Mouse (Mus musculus): Measurements from ENCODE around the gene Nemp1. TPM values are rescaled to one million over a fixed set of nuclear protein-coding genes. Genes with fewer than 3 reads are reported as not detected.
A peak's percentile ranks its signal among the peaks of the same experiment; 100 is the strongest.

Nemp1 gene
- polyA plus RNA-seq, 2 experiments, result 9.0 to 12.3 TPM

GRCm38 (mm10) chr10:127736266-127736665, 69.6 kb downstream of the Nemp1 start:
- Histone ChIP-seq H3K27me3 (ENCODE audit: control insufficient read depth, insufficient read depth, low read length) (no peaks in the 10 kb centered on the region), H3K36me3 (ENCODE audit: control insufficient read depth, insufficient read depth, low read length) (no peaks in the 10 kb centered on the region), H3K27ac (replicated peaks; ENCODE audit: low read depth, low read length) (no peak overlapping the region), H3K9me3 (ENCODE audit: control insufficient read depth, low read length) (no peaks in the 10 kb centered on the region), H3K4me2 (replicated peaks; ENCODE audit: low read depth, low read length, severe bottlenecking) (no peak overlapping the region), H3K4me3 (replicated peaks; ENCODE audit: low read length) (no peak overlapping the region), H3K4me1 (ENCODE audit: control insufficient read depth, insufficient read depth, low read length) (peaks cover 10% of the 10 kb centered on the region), H3K9ac (ENCODE audit: low read depth, low read length, severe bottlenecking) (no peak overlapping the region)
- DNase-seq (ENCODE audit: low spot score), result no peak
- WGBS, result 79% methylated on average over 2 of the region's 2 CpGs
- ATAC-seq (ENCODE audit: low FRiP score, low read depth), result no peak
- no peak for TF ChIP-seq POLR2A (IDR thresholded peaks at IDR 0.05; ENCODE audit: borderline replicate concordance, extremely low read depth, insufficient read depth, insufficient read length)

- Histone ChIP-seq H3K27ac (replicated peaks; ENCODE audit: low read depth, low read length) (no peak overlapping the region), H3K36me3 (ENCODE audit: control insufficient read depth, insufficient read depth, low read length) (peaks cover 5% of the 10 kb centered on the region), H3K4me2 (replicated peaks; ENCODE audit: low read depth, low read length, severe bottlenecking) (no peak overlapping the region), H3K4me1 (ENCODE audit: control insufficient read depth, insufficient read depth, low read length) (peaks cover 10% of the 10 kb centered on the region), H3K4me3 (replicated peaks; ENCODE audit: low read length) (no peak overlapping the region), H3K9ac (ENCODE audit: low read depth, low read length, severe bottlenecking) (no peak overlapping the region), H3K9me3 (ENCODE audit: control insufficient read depth, low read length) (no peaks in the 10 kb centered on the region), H3K27me3 (ENCODE audit: control insufficient read depth, insufficient read depth, low read length) (no peaks in the 10 kb centered on the region)
- TF ChIP-seq POLR2A (IDR thresholded peaks at IDR 0.05; ENCODE audit: borderline replicate concordance, extremely low read depth, insufficient read depth, insufficient read length), result no peak
- 70% methylated on average over 4 of the region's 4 CpGs for WGBS
- DNase-seq (ENCODE audit: low spot score) (no peak), ATAC-seq (ENCODE audit: low FRiP score, low read depth) (no peak)
Measured at GRCm38 (mm10) chr10:127736916-127737315, 70.2 kb downstream of the Nemp1 start.

GRCm38 (mm10) chr10:127737552-127737951, 70.9 kb downstream of the Nemp1 start:
- no peaks in the 10 kb centered on the region for H3K27me3 ChIP-seq (ENCODE audit: control insufficient read depth, insufficient read depth, low read length)
- ATAC-seq (ENCODE audit: low FRiP score, low read depth), result no peak
- WGBS, result 24% methylated on average over 2 of the region's 2 CpGs
- TF ChIP-seq POLR2A (IDR thresholded peaks at IDR 0.05; ENCODE audit: borderline replicate concordance, extremely low read depth, insufficient read depth, insufficient read length), result no peak
- no peak overlapping the region for H3K4me2 ChIP-seq (replicated peaks; ENCODE audit: low read depth, low read length, severe bottlenecking)
- no peak for DNase-seq (ENCODE audit: low spot score)
- H3K9ac ChIP-seq (ENCODE audit: low read depth, low read length, severe bottlenecking), result no peak overlapping the region
- H3K4me1 ChIP-seq (ENCODE audit: control insufficient read depth, insufficient read depth, low read length), result peaks cover 10% of the 10 kb centered on the region
- no peak overlapping the region for H3K4me3 ChIP-seq (replicated peaks; ENCODE audit: low read length)
- peaks cover 12% of the 10 kb centered on the region for H3K36me3 ChIP-seq (ENCODE audit: control insufficient read depth, insufficient read depth, low read length)
- H3K27ac ChIP-seq (replicated peaks; ENCODE audit: low read depth, low read length), result no peak overlapping the region
- no peaks in the 10 kb centered on the region for H3K9me3 ChIP-seq (ENCODE audit: control insufficient read depth, low read length)

GRCm38 (mm10) chr10:127738151-127738882, 71.6 kb downstream of the Nemp1 start:
- Histone ChIP-seq H3K27me3 (ENCODE audit: control insufficient read depth, insufficient read depth, low read length) (no peaks in the 10 kb centered on the region), H3K4me1 (ENCODE audit: control insufficient read depth, insufficient read depth, low read length) (peaks cover 10% of the 10 kb centered on the region), H3K36me3 (ENCODE audit: control insufficient read depth, insufficient read depth, low read length) (peaks cover 19% of the 10 kb centered on the region), H3K9me3 (ENCODE audit: control insufficient read depth, low read length) (no peaks in the 10 kb centered on the region), H3K4me2 (replicated peaks; ENCODE audit: low read depth, low read length, severe bottlenecking) (peak overlapping the region; percentile 78; the same call in 1 of the 2 replicates), H3K4me3 (replicated peaks; ENCODE audit: low read length) (no peak overlapping the region), H3K27ac (replicated peaks; ENCODE audit: low read depth, low read length) (no peak overlapping the region), H3K9ac (ENCODE audit: low read depth, low read length, severe bottlenecking) (no peak overlapping the region)
- DNase-seq (ENCODE audit: low spot score) (no peak), ATAC-seq (ENCODE audit: low FRiP score, low read depth) (no peak)
- 48% methylated on average over 13 of the region's 13 CpGs for WGBS
- no peak for TF ChIP-seq POLR2A (IDR thresholded peaks at IDR 0.05; ENCODE audit: borderline replicate concordance, extremely low read depth, insufficient read depth, insufficient read length)

- peak within 1 kb of the TSS; percentile 78 for H3K4me2 ChIP-seq (replicated peaks; ENCODE audit: low read depth, low read length, severe bottlenecking)
- H3K36me3 ChIP-seq (ENCODE audit: control insufficient read depth, insufficient read depth, low read length), result peaks cover 28% of the 10 kb centered on the region
- WGBS, result 2% methylated on average over 24 of the region's 61 CpGs
- no peaks in the 10 kb centered on the region for H3K9me3 ChIP-seq (ENCODE audit: control insufficient read depth, low read length)
- H3K9ac ChIP-seq (ENCODE audit: low read depth, low read length, severe bottlenecking), result peak within 1 kb of the TSS; percentile 98
- TF ChIP-seq POLR2A (IDR thresholded peaks at IDR 0.05; ENCODE audit: borderline replicate concordance, extremely low read depth, insufficient read depth, insufficient read length), result 0 out of 2 replicates have a peak, but pooled peaks have one; percentile 50
- ATAC-seq (ENCODE audit: low FRiP score, low read depth), result peak; percentile 85
- H3K4me3 ChIP-seq (replicated peaks; ENCODE audit: low read length), result peak within 1 kb of the TSS; percentile 90
- H3K4me1 ChIP-seq (ENCODE audit: control insufficient read depth, insufficient read depth, low read length), result peaks cover 10% of the 10 kb centered on the region
- DNase-seq (ENCODE audit: low spot score), result peak; percentile 72
- H3K27ac ChIP-seq (replicated peaks; ENCODE audit: low read depth, low read length), result peak within 1 kb of the TSS; percentile 79
- H3K27me3 ChIP-seq (ENCODE audit: control insufficient read depth, insufficient read depth, low read length), result no peaks in the 10 kb centered on the region
Measured at GRCm38 (mm10) chr10:127739083-127739660, 72.5 kb downstream of the Nemp1 start, which contains the start of gene Zbtb39. Gene Zbtb39, plus strand, starts transcription at chr10:127739538.

Data from limb, embryonic 14.5 days (tissue).